Mouse (Mus musculus) brain, embryonic 18.5 days (tissue): ENCODE data around the gene Zdhhc6.

Source experiments
- DNase-seq: peaks from one replicate; pipeline ENCODE4 v3.0.0-alpha.2; 2012; ENCODE audit warnings: low read depth, low spot score

Zdhhc6 gene

DNA sequence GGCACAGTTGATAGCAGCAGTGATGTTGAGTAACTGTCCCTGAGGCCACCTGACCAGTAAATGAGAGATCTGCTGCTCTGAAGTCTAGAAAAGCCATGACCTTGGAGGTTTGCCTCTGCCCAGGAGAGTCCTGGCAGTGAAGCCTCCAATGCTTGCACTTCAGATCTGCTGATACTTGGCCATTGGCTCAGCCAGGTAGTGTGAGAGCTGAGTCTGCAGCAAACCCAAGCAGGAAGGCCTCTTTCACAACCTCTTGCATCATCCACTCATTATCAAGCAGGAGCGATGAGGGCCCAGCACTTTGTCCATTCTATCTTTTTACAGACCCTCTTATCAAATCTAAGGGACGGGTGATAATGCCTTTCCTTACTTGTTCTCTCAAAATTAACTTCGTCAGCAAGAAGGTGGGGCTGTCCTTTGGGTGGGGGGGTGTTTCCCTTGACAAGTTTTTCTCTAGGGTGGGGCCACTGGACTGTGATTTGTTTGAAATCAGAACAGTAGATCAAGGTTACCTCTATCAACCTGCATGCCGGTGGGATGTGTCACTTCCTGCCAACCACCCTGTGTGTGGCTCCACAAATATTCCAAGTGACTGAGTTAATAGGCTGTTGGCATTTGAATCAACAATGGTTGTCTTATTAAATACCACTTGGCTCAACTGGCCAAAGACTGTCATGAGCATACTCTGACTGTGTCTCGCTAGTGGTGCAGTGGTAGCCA is 58.0 kb downstream of the Zdhhc6 start:
- DNase-seq = no peak

DNA sequence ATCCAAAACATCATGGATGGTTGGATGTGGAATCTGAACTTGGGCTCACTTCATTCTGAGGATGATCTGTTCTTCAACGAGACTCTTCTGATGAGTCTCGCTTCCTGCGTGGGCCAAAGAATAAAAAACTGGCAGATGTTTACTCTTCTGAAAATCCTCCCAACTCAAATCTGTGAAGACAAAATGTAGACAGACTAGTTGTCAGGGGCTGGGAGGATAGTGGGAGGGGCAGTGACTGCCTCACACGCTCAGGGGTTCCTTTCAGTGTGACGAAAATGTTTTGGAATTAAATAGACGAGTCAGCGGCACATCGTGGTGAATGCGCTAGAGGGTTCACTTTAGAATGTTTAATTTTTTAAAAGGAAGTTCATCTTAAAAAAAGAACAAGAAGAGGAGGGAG is 59.7 kb downstream of the Zdhhc6 start:
- DNase-seq = no peak

DNA sequence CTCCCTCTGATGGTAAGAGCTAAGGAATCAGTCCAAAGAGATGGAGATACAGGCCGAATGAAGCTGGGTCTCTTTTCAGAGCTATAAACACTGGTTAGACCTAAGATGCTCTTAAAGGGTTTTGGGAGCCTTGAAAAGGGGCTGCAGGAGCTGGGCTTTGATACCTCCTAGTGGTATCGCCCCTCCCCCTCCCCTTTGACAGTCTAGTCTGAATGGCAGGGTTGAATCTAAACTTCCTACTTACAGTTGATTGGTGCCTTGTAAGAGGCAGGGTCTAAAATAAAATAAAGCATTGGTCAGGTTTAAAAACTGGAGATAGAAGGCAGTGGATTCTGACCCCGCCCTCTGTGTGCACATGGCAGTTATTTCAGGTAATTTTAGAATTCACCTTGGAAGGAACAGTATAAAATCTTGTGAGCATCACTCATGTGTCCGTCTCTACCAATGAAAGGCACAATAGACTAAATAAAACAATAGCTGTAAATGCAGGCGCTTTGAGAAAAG is 61.3 kb downstream of the Zdhhc6 start:
- DNase-seq = peak; percentile 58

DNA sequence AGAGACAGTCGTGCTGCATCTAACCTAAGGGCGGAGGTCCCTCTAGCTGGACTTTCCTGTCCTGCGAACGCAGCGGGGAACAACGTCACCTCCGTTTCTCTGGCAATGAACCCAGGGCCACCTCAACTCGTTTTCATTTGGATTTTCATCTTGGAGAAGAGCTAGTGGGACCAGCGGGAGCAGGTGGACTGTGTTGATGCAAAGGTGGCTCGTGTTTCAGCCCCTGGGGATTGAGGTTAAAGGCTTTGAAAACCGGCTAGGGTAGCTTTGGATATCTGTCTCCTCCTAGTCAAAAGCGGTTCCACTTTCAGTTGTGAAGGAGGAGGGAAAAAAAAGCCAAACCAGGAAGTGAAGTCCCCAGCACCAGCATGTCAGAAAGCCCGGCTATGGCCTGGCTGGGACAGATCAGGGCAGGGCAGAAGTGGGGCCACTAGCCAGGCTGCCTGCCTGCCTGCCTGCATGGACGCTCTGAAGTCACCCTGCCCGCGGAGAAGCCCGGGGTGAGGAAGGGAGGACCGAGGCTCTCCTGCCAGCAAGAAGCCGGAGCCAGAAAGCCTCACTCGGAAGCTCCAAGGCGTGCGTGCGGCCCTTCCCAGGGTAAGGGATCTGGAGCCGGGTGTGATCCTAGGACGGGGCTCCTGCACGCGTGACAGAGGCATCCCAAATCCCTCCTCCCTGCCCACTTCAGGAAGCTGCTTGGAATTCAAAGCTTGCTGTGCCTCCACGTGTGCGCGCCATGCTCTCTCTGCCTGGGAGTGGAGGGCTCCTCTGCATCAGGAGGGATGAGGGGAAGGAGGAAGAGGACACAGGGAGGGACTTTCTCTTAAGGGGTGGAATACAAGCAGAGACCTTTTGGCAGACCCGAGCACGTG is 62.0 kb downstream of the Zdhhc6 start:
- no peak for DNase-seq

DNA sequence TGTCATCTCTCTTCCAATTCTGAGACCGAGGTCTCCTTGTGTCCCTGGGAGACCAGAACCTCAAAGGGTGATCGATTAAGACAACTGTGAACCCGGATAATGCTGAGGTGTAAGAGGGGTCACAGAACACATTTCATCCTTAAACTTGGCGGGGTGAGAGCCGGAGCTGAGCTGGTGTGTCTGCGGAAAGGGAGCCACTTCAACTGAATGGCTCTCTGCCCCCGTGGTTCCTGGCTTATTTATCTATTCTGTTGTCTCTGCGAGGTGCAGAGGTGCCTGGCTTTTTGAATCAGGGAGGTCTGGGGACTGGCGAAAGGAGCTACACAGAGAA is 62.6 kb downstream of the Zdhhc6 start:
- DNase-seq = no peak

DNA sequence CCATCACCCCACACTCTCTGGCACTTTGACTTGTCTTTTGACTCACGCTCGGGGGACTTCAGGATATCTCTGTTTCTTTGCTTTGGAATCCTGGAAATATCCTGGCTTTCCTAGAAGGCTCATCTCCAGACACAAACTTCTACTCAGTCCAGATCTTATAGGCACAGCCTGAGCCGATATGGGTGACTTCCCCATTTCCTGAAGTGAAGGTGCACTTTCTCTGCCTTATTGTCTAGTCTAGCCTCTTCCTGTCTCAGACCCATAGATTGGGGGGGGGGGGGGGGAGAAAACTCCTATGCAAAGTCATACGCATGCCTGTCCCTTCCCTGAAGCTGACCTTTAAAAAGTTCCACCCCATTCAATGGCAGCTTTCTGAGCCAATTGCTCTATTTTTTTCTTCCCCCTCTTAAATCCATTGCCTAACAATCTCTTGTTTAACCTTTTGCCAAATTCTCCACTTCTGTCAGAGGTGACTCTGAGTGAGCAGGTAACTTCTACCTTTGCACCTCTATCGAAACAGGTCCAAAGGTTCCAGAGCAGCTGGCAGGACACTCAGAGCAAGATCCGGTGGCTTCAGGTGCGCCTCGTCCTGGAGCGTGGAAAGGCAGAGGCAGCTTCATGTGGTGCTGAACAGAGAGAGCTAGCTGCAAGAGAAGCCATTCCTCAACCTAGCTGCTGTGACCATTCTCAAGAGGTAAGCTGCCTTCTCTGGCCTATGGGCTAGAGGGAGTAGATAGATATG is 64.3 kb downstream of the Zdhhc6 start, which contains the start of gene Acsl5:
Gene Acsl5, plus strand, starts transcription at position 556 of the 742 bp plus-strand sequence.
- DNase-seq = no peak

DNA sequence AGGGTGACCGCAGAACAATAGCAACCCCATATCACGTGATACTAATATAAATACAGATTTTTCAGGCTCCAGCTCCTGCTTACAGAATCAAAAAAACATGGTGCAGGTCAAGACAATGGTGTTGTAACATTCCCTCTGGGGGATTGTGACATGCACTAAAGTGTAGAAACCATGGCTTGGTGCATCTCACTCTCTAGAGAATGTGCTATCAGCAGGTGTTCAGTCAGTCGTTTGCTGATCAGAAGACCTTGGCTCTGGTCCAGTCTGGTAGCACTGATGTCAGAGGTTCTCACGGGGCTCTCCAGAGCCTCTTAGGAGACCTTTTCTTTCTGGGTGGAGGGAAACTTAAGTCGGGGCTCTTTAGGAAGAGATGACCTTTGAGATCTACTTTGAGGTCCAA is 65.4 kb downstream of the Zdhhc6 start:
- DNase-seq = no peak

DNA sequence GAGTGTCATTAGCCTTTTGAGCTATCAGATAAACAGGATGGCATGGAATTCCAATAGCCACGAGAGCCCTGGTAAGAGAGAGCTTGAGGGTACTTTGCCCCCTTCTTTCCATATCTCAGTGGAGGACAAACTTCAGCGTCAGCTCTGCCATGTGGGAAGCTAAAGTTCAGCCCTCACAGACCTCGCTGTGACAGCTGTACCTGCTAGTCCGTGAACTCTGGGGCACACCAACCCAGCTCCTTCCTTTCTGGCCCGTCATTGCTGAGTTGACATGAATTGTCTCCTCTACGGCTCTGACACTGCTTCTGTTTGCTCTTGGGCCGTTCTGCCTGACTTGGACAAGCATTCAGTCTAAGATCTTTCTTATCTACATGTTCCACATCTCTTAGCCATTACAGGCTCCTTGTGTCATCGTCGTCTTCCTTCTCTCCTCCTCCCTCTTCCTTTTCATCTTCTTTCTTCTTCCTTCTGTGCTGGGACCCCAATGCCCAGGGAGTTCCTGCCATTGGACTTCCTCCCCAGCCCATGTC is 67.8 kb downstream of the Zdhhc6 start:
- no peak for DNase-seq

DNA sequence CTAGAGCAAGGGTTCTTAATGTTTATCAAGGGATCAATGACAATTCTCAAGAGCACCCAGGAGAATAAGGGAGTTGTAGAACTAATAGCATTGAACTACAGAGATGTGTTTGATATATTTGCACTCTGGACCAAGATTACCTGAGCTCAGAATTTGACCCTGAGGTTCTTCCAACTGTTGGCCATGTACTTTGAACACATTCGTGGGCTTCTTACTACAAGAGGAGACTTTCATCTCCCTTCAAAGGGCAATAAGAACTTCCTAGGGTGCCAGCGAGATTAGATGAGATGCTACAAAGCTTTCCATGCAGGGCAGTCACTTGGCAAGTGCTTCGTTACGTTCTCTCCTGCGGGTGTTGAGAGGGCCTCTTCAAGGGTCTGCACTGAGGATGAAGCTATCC is 68.3 kb downstream of the Zdhhc6 start:
- DNase-seq = no peak

DNA sequence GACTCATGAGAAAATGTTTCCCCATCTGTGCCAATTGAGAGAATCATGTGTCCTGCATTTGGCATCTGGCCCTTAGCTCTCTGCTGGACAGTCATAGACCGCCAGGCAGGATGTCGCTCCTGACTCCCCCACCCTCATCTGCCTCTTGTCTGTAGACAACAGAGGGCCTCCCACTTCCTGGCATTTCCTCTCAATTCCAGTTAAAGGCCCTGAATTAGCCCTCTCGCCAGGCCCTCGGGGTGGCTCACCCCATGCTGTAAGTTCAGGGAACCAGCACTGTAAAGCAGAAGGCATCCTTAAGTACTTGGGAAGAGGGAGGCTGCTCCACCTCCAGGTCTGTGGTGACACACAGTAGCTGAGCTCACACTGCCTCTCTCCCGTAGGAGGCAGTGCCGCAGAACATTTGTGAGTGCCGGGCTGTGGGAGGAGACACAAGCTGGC is 71.0 kb downstream of the Zdhhc6 start:
- no peak for DNase-seq

DNA sequence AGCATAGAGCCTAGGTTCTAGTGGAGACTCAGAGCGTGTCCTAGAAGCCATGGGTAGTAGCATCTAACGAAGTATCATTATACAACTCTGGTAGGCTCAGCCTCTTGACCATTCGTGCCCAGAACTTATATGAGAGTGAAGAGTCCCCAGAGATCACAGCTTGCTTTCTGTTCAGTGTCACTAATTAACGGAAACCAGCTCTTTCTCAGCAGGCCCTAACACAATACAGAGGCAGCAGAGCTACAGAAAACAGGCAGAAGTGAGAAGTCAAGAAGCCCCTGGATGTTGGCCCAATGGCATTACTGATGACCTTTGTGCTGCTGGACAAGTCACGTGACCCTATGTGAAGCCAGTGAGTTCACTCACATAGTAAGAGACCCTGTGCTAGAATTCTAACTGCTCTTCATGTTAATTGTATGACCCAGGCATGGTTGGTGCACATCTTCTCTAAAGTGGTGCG is 74.6 kb downstream of the Zdhhc6 start, which contains the start of gene Gucy2g:
Gene Gucy2g, minus strand, starts transcription at position 51 of the 460 bp plus-strand sequence.
- DNase-seq = no peak

DNA sequence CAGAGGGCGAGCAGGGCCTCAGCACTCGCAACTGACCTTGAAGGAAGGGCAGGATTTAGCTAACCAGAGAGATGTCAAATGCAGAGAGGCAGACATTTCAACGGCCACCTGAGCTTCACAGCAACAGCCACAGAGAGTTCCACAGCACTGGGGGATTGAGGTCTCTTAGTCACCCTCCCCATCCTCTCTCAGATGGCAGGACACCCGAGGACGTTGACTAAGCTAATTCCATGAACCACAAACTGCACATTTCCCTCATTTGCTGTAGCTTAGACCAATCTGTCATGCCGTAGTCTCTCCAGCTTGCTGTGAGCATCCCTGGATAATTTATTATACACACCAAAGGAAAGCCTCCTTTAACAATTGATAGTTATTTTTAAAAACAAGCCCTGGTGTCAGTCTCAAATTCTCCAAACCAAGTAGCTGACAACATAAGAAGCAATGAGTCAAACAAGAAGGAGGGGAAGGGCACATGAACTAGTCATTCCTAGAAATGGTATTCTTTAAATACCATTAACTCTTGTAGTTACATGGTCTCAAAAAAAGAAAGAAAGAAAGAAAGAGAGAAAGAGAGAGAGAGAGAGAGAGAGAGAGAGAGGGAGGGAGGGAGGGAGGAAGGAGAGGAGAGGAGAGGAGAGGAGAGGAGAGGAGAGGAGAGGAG is 75.9 kb downstream of the Zdhhc6 start:
- DNase-seq = no peak

DNA sequence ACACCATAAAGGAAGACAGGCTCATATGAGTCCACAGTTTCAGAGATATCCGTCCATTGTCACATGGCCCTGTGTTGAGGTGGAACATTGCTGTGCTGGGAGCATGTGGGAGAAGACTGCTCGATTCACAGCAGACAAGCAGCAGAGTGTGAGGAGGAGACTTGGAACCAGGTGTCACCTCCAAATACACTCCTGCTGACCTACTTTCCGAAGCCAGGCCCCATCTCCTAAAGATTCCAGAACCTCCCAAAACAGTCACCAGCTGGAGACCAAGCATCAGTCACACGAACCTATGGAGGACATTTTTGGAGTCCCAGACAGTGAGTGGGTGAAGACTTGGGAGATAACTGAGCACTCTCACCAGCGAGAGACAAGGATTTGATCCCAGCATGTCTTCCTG is 79.3 kb downstream of the Zdhhc6 start:
- no peak for DNase-seq

DNA sequence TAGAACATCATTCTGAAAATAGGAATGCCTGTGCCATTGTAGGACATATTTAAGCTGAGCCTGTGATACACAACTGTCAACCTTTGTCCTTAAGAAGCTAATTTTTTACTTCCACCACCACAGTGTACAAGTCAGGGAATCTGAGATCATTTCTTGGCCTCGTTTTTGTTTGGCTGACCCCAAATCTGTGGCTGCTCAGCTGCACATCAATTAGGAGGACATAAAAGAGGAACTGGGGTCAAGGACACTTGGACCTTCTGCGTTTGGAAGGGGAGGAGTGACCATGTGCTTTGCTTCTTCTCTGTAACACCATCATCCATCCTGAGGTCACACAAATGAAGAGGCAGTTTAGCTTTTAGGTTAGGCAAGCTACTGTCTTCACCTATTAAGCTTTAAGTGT is 79.8 kb downstream of the Zdhhc6 start:
- no peak for DNase-seq

DNA sequence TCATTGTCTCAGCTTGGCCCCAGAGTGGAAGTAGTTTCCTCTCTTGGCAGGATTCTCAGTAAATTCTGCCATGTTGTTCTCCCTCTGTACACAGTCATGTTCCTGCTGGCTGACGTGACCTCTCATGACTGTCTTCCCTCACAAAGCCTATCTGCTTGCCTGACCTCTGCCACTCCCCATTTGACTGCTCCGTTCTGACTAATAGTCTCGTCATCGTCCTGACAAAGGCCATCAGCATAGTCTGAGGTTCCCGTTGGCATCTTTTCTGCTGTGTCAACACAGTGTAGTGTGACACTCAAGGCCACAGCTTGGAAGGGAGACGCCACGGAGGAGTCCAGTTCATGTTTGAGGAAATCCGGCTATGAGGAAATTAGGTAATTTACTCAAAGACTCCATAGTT is 83.7 kb downstream of the Zdhhc6 start:
- DNase-seq = no peak

DNA sequence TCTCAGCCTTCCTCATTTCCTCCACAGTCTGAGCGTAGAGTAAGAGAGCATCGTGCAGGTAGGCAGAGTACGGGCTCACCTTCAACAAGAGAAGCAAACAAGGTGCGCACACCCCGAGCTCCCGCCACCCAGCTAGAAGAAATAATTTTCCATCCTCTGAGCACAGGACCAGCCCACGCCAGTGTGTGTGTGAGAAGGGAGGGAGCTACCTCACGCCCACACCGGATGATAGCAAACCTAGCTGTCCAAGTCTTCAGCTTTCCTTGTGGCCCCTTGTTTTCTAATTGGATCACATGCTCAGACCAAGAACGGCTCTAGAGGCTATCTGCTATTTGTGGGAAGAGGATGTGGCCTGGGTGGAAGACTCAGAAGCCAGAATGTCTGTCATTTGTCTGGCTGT is 84.8 kb downstream of the Zdhhc6 start:
- no peak for DNase-seq

DNA sequence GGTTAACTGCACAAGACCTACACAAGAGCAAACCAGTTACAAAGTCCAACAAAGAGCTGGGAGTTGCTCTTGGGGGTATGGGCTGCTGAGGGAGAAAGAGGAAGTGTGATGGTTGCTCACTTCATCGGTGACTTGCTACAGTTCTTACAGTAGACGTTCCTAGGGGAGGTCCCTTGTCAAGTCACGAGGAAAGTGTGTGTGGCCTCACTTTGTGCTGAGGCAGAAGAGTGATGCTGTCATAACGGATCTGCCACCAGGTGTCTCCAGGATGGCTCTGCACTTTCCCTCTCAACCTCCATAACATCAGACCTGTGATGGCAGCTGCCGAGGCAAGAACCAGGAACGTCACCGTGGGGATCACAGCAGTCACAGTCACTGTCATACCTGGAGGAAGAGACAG is 88.7 kb downstream of the Zdhhc6 start:
- no peak for DNase-seq

DNA sequence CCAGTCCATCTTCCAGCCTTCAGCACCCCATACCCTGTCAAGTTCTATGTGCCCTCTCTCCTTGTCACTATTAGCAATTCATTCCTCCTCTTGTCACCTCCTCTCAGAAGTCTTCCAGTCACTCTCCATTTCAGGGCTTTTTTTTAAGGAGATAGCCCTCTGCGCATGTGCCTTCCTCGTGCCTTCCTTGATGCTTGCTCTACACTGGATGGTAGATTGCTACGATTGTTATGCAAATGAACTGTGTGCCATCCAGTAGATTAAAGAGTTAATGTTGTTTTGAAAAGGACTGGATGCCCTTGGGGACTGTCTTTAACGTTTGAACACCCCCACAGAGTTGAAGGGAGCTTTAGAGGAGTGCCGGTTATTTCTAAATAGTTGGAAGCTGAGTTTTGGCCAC is 89.2 kb downstream of the Zdhhc6 start:
- DNase-seq = no peak

DNA sequence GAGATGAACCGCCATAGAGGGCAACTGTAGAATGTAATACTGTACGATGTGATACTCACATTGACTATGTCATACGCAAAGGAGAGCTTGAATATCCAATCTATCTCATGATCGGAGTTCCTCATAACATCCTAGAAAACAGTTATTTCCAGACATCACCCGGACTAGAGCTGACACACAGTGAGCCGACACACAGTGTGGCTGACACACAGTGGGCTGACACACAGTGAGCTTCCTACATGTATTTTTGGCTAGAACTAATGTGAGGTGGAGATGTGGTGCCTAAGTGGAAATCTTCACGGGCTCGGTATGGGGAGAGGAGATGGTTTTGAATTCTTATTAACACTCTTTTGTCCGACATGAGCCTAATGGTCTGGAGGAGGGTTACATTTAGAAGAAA is 93.6 kb downstream of the Zdhhc6 start:
- DNase-seq = no peak
